Mouse (Mus musculus) lung, postnatal 0 days (tissue): ENCODE measurements around the gene Cd200r4.

ENCODE experiments used
- CTCF ChIP-seq: IDR thresholded peaks from 2 replicates; pipeline ENCODE4 v1.5.1; 2016; ENCODE audit warnings: antibody characterized with exemption, mild to moderate bottlenecking
- EP300 ChIP-seq: IDR thresholded peaks from 2 replicates; pipeline ENCODE4 v1.6.1; 2016; ENCODE audit warnings: antibody characterized with exemption, mild to moderate bottlenecking, control low read depth

- TF ChIP-seq CTCF (no peak), EP300 (no peak)
Measured at GRCm38 (mm10) chr16:44805976-44806375, 5.6 kb upstream of the Cd200r4 start.
